Mouse (Mus musculus) B cell, adult (primary cell): ENCODE results near the gene Tbc1d2b. TPM values are rescaled to one million over a fixed set of nuclear protein-coding genes. Genes with fewer than 3 reads are reported as not detected.

Source experiments
- total RNA-seq: library from RNA; stranded (reverse); gene quantifications from 4 replicates; pipeline ENCODE4 v1.2.4, GENCODE M21; 2023; ENCODE audit not compliant: inconsistent age

Tbc1d2b gene
- total RNA-seq, result 1.6 to 2.8 TPM (median 2.2 TPM) in 4 replicates

DNA sequence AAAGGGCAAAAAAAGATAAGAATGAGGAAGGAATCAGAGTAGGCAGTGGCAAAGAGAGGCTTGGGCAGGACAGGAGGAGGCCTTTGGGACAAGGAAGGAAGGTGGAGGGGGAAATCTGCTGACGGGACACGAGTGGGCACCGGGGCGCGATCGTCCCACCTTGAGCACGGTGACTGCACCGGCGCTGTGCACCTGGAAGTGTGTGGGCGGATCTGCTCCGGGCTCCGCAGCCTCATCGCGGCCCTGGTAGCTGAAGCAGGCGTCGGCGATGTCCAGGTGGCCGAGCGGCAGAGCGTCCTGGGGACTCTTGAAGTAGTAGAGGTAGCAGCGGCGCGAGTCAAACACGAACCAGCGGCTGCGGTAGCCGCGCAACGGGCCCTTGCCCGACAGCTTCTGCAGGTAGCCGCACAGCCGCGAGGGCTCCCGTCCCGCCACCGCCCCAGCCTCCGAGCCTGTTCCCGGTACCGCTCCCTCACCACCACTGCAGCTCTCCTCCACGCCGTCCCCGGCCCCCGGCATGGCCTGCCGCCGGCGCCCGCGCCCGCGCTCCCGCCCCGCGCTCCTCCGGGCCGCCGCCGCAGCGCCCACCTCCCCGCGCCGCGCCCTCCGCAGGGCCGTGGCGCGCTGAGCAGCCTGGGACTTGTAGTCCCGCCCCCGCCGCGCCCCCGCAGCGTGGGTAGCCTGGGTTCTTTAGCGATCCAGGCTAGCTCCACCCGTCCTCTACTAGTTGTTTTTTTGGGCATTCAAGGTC, at the start of gene Tbc1d2b:
Gene Tbc1d2b (minus strand): TSS at position 612 of the 751 bp plus-strand sequence.

GRCm38 (mm10) chr9:90162926-90163748, 107.5 kb downstream of the Tbc1d2b start, which contains the start of gene Adamts7:
TSS of gene Adamts7 (plus strand) at chr9:90163069.

Other genes starting within 250 kb of the Tbc1d2b start
- gene Ctsh, start 216.7 kb downstream of the Tbc1d2b start, total RNA-seq, result 372 to 407 TPM (median 389 TPM) in 4 replicates
- 455 to 469 TPM (median 463 TPM) in 4 replicates for gene Morf4l1, start 156.0 kb downstream of the Tbc1d2b start, total RNA-seq
- not detected in 4 replicates for gene Adamts7, start 107.7 kb downstream of the Tbc1d2b start, total RNA-seq